Mouse (Mus musculus): ENCODE data around the gene Nmnat1.
"Not testable (repeated sequence)": the region's sequence is repeated elsewhere in the genome, so short reads cannot be mapped to it uniquely, and the experiment has no call there.

The Nmnat1 gene

DNA sequence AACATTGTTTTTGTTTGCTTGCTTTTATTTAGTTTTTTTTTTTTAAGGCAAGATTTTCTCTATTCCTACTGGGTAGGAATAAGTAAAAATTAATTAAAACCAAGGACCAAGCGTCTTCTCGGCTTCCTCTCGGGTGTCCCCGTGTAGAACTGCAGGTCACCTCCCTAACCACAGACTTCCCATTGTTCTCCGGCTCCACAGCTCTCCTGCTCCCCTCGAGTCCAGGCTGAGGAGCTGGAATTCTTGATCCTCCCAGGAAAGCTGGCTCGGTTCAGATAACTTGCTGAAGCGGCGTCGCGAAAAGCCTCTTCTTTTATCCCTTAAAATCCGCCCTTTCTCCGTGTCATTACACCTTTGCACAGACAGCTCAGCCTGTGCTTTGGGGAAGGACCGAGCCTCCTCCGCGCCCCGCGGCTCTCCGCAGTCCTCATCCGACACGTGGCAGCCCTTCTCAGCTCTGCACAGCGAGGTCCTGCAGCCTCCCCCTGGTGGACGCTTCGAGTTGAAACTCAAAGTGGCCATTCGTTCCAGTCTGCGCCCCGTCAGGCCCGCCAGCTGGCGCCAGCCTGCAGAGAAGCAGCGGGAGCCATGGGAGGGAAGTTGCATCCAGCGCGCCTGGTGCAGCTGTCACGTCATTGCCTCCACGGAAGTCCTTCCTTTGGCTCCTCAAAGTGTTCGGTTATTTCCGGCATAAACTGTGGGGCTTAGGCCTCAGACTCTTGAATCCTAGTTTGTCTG lies 39.9 kb downstream of the Nmnat1 start:
- peak; percentile 76 for DNase-seq (ENCODE audit: low spot score)

DNA sequence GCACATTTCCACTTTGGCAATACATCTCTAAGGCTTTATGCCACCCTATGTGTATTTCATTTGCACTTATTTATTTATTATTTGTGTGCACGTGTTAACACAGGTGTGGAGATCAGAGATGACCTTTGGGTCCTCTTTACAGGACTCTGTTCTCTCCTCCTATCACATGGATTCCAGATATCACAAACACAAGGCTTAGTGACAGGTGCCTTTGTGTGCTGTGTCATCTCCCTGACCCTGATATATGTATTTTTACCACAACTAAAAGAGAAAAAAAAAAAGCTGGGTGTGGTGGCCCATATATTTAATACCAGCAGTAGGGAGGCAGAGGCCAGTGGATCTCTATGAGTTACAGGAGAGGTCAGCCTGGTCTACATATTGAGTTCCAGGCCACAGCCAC lies 40.5 kb downstream of the Nmnat1 start:
- no peak for DNase-seq (ENCODE audit: low spot score)

DNA sequence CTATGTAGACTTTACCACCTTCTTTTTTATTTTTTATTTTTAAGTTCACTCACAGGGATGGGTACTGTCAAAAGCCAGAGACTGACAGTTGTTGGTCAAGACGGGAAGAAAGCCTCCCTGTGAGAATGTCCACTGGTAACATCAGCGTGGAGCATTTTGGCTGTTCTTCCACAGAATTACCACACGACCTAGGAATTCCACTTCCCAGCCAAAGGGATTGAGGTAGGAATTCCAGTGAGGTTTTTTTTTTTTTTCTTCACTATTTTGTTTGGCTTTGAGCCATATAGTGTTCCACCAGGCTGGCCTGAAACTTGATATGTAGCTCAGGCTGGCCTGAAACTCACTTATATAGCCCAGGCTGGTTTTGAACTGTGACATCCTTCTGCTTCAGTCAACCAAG lies 42.6 kb downstream of the Nmnat1 start:
- no peak for DNase-seq (ENCODE audit: low spot score)

DNA sequence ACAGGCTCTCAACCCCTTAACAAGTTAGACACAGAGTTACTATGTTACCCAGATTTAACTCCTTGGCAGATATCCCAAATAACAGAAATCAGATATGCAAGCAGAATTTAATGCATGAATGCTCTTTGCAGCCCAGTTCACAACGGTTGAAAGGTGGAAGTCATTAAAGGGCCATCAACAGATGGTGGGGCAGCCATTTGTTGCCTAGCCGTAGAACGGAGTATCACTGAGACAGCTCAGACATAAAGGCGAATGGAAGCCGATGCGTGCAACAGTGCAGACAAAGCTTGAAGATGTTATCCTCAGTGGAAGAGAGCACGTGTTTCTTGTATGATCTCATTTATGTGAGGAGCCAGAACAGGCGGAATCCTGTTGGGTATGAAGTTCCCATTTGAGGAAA lies 44.4 kb downstream of the Nmnat1 start:
- no peak for DNase-seq (ENCODE audit: low spot score)

DNA sequence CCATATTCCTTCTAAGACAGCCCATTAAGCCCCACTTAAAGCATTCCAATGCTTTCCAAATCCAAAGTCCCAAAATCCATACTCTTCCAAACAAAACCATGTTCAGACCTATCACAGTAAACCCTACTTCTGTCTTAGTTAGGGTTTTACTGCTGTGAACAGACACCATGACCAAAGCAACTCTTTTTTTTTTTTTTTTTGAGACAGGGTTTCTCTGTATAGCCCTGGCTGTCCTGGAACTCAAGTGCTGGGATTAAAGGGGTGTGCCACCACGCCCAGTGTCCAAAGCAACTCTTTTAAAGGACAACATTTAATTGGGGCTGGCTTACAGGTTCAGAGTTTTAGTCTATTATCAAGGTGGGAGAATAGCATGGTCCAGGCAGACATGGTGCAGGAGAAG lies 53.1 kb downstream of the Nmnat1 start:
- not testable (repeated sequence) for DNase-seq (ENCODE audit: low spot score)

DNA sequence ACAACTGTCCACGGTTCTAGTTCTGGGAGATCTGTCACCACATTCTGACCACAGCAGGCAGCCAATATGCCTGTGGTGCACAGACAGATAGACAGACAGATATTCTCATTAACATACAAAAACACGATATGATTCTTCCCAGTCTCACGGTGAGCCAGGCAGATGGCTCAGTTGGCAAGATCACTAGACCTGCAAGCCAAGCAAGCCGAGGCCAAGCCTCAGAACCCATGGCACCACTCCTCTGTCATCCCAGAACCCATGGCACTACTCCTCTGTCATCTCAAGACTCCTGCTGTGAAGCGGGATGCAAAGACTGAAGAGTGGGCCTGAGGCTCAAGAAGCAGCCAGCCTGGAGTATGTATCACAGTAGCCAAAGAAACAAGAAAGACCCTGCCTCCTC lies 55.4 kb downstream of the Nmnat1 start:
- DNase-seq (ENCODE audit: low spot score): no peak

DNA sequence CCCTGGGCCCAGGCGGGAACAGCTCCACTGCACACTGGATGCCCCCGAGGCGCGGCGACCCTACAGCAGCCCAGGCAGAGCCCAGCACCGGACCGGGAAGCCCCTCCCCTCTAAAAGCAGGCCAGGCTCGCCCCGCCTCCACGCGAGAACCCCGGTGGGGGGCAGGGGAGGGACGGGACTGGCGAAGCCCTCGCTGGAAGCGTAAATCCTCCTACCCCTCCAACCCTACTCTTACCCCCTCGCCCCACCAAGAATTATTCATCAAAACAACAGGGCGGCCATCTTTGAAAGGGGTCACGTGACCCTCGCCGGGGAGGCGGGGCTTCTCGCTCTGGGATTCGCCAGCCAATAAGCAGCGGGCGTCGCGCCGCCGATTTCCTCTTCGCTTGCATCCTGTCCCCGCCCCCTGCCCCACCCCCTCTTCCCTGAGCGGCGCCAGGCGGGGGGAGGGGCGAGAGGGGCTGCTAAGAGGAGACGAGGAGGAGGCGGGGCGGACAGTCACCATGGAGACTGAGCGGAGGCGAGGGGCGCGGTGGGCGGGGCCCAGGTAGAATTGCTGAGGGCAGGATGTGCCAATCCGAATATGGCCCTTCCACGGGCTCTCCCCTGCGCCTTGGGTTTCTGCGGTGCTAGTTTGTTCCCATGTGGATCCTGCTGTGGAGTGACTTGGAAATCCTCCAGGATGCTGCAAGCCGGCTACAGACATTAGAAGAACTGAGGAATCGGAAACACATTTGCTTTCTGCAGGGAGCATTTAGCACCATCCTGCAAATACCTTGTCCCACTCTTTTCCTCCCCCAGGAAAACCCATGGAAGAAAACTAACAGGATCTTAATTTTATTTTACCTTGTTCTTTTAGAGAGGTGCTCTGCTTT lies 58.4 kb downstream of the Nmnat1 start, which contains the start of gene Ube4b:
Ube4b (minus strand) TSS at position 425 of the 875 bp plus-strand sequence.
- DNase-seq (ENCODE audit: low spot score): peak; percentile 96

DNA sequence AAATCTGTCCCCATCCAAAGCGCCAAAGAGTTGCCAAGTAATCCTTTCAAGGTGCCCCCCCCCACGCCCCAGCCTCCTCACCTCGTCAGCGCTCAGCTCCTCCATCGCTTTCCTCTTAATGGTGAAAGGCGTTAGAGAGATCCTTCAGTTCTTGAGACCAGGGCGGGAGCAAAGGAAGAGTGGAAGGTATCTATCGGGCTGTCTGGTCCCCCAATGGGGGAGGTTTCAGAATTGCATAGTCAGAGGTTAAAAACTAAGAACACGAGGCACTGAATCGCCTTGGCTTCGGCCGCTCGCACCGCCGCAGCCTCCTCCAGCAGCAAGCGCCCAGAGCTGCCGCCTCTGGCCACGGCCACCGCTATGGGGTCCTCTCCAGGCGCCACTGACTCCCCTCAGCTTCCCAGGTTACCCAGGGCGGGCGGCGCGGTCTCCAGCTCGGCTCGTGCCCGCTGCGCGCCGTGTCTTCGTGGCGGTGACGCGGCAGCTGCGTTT lies 59.2 kb downstream of the Nmnat1 start:
- DNase-seq (ENCODE audit: low spot score): no peak

DNA sequence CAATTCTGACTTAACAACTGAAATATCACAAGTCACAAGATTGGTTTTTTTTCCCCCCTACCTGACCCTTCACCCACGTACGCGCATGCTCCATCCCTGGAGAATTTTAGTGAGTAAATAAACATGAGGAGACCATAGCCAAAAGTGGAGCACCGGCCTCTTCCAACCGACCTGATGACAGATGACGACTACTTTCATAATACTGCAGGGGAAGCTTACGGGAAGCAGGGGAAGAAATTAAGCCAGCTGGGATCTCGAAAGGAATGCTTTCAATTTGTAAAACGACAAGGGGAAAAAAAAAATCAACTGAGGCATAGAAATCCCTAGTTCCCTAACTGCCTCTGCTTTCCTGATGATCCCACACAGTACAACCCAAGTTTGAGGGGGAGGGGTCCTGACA lies 60.2 kb downstream of the Nmnat1 start:
- no peak for DNase-seq (ENCODE audit: low spot score)

DNA sequence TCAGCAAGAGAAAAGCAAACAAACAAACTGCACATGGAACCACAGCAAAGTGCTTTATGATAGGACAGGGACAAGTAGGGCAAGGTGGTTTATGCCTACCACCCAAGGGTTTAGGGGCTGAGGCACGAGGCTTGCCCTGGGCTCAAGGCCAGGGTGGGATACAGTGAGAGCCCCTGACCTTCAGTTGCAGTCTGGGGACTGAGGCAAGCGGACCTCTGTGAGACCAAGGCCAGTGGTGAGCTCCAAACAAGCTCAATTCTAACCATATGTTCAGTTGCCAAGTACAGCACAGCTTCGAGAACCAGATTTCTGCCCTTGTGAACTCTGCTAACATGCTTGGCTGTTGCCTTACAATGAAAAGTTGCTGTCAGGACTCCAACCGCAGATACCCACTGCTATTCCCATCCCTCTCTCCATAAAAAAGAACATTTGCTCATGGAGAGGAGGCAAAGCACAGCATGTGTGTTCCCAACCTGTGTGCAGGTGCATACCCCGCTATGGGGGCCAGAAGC lies 67.1 kb downstream of the Nmnat1 start:
- no peak for DNase-seq (ENCODE audit: low spot score)
